7 mouse cellular contexts compared by ENCODE assay signal in genomic region chr19:56547456-56548229, GRCm38 (mm10). TPM values are rescaled to one million over a fixed set of nuclear protein-coding genes. Genes with fewer than 3 reads are reported as not detected.
DNase-seq lines count a peak whose midpoint lies in the region; ATAC-seq and TF ChIP-seq lines count a peak whose summit lies in the region.

TSS of gene Dclre1a (minus strand) at chr19:56548222.

- peak within 1 kb of the TSS; percentile 99 for H3K27ac ChIP-seq in limb, embryonic 12.5 days
- H3K27ac ChIP-seq in midbrain, embryonic 11.5 days (ENCODE audit: low read depth, low read length) = peak within 1 kb of the TSS; percentile 90
- H3K27ac ChIP-seq in spleen, adult 2 months (ENCODE audit: insufficient read depth, low read length) = peak within 1 kb of the TSS; percentile 92

- DNase-seq in adrenal gland, adult 8-10 months = peak; percentile 54
- peak; percentile 85 for DNase-seq in embryo, embryonic 11 days
- DNase-seq in kidney, adult 11 months = peak; percentile 64
- peak; percentile 95 for DNase-seq in midbrain, embryonic 11.5 days (ENCODE audit: low spot score, missing footprints)
- DNase-seq in spleen, adult 2 months (ENCODE audit: low read depth in 1 of 2, low spot score in 2 of 2) = peak in 1 of 2 experiments; percentile 70

- peak within 1 kb of the TSS; percentile 76 for H3K4me2 ChIP-seq in limb, embryonic 12.5 days
- peak within 1 kb of the TSS; percentile 67 for H3K4me2 ChIP-seq in midbrain, embryonic 11.5 days

- peak within 1 kb of the TSS; percentile 89 for H3K4me3 ChIP-seq in limb, embryonic 12.5 days (replicated peaks)
- H3K4me3 ChIP-seq in midbrain, embryonic 11.5 days (ENCODE audit: low read depth, low read length) = peak within 1 kb of the TSS; percentile 74
- peak within 1 kb of the TSS; percentile 98 for H3K4me3 ChIP-seq in spleen, adult 2 months (ENCODE audit: extremely low read depth, insufficient read depth, insufficient read length)

- H3K4me1 ChIP-seq in limb, embryonic 12.5 days (replicated peaks) = peaks cover 13% of the 10 kb centered on the region
- H3K4me1 ChIP-seq in midbrain, embryonic 11.5 days (ENCODE audit: control insufficient read depth, insufficient read depth, low read length) = peaks cover 11% of the 10 kb centered on the region
- H3K4me1 ChIP-seq in spleen, adult 2 months (ENCODE audit: control insufficient read depth, insufficient read depth, insufficient read length) = peaks cover 2% of the 10 kb centered on the region; the same call in 1 of the 2 replicates

- H3K27me3 ChIP-seq in limb, embryonic 12.5 days = no peaks in the 10 kb centered on the region
- no peaks in the 10 kb centered on the region for H3K27me3 ChIP-seq in midbrain, embryonic 11.5 days (ENCODE audit: control insufficient read depth, insufficient read depth, low read length)
- no peaks in the 10 kb centered on the region for H3K27me3 ChIP-seq in spleen, adult 2 months (ENCODE audit: control insufficient read depth, insufficient read depth, low read length)

- ATAC-seq in granulocyte monocyte progenitor cell, adult 5-6 weeks (replicated peaks; ENCODE audit: poor library complexity, severe bottlenecking) = peak; percentile 51
- ATAC-seq in limb, embryonic 12.5 days (ENCODE audit: insufficient number of reproducible peaks, insufficient read depth, low FRiP score, low TSS enrichment, low read depth) = peak; percentile 56; the same call in 1 of the 2 replicates
- ATAC-seq in midbrain, embryonic 11.5 days (ENCODE audit: low FRiP score) = peak; percentile 83

- H3K36me3 ChIP-seq in limb, embryonic 12.5 days = peaks cover 27% of the 10 kb centered on the region
- H3K36me3 ChIP-seq in midbrain, embryonic 11.5 days (ENCODE audit: control insufficient read depth, insufficient read depth, low read length) = peaks cover 5% of the 10 kb centered on the region; the same call in 1 of the 2 replicates
- H3K36me3 ChIP-seq in spleen, adult 2 months (ENCODE audit: control insufficient read depth, insufficient read depth, low read length) = peaks cover 2% of the 10 kb centered on the region

- no peak; the same call in 1 of the 2 replicates for TF ChIP-seq POLR2A in spleen, adult 2 months (IDR thresholded peaks at IDR 0.05; ENCODE audit: low read depth, low read length)

- peak within 1 kb of the TSS; percentile 93 for H3K9ac ChIP-seq in limb, embryonic 12.5 days (replicated peaks)
- H3K9ac ChIP-seq in midbrain, embryonic 11.5 days (ENCODE audit: low read length) = peak within 1 kb of the TSS; percentile 90

- 7% methylated on average over 20 of the region's 20 CpGs for WGBS in limb, embryonic 12.5 days
- WGBS in midbrain, embryonic 11.5 days = 11% methylated on average over 20 of the region's 20 CpGs
- 9% methylated on average over 20 of the region's 20 CpGs for WGBS in spleen, adult 2 months

- no peaks in the 10 kb centered on the region for H3K9me3 ChIP-seq in limb, embryonic 12.5 days
- H3K9me3 ChIP-seq in midbrain, embryonic 11.5 days (ENCODE audit: control insufficient read depth, low read length) = no peaks in the 10 kb centered on the region

- TF ChIP-seq CTCF in spleen, adult 2 months (IDR thresholded peaks at IDR 0.05; ENCODE audit: extremely low read depth, insufficient read depth, insufficient read length, insufficient replicate concordance) = 0 out of 2 replicates have a peak, but pooled peaks have one; percentile 10

RNA-seq across cellular contexts. Expression of gene Dclre1a, which starts in this region (rescaled TPM):
- 10 to 100 TPM in 3 of 4 experiments, 1 to 10 TPM in 1; 8.8 to 13.8 (median 11.3) TPM for total RNA-seq in adrenal gland, adult 8-10 months (2022)
- total RNA-seq in granulocyte monocyte progenitor cell, adult 5-6 weeks (2014; fragmentation: Nextera tagmentation) = 22.2 and 36.1 TPM in 2 replicates
- 17.5 and 21.4 TPM in 2 replicates for total RNA-seq in granulocyte monocyte progenitor cell, adult 5-6 weeks (2017)
- 20.7 and 23.1 TPM in 2 replicates for polyA plus RNA-seq in limb, embryonic 12.5 days (2016; fragmentation: Nextera tagmentation; extraction: Ambion mirVana)
- polyA plus RNA-seq in midbrain, embryonic 11.5 days (2014; fragmentation: Nextera tagmentation; extraction: Ambion mirVana) = 16.5 and 21.0 TPM in 2 replicates
- 2.6 TPM in 2 replicates for polyA plus RNA-seq in spleen, adult 2 months (2012; rRNA removed)
